Mouse (Mus musculus) R1 (cell line): ENCODE results near the gene Rbfox3.

Experiments used
- DNase-seq: peaks from one replicate; pipeline ENCODE4 v3.0.0-alpha.2; 2018; ENCODE audit warnings: low read depth, low spot score

Rbfox3 gene

DNA sequence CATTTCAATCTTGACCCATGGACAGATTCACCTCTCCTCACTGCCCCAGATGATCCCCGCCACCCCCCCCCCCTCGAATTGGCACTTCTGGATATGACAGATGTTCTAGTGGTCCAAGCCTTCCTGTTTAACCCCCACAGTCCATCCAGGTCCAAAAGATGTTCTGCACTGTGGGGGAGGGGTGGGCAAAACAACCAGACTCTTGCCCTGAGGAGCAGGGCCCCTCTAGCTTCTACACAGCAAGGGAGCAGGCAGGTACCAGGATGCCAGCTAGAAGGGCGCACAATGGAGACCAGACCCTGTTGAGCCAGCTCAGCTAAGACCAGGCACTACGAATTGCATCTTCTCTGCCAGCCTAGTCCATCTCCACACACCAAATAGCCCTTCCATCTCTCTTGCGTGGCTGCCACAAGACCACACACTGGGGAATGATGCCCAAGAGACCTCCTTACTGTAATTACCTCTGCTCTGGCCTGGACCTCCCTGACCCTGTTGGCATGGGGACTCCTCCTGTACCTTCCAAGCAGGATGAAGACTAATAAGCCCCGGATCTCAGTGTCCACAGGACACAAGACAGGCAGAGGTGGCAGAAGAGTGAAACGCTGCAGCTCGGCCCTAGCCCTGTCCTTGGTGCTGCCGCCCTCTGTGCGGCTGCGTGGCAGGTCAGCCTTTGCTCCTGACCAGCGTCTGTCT, 5.1 kb downstream of the Rbfox3 start:
- no peak for DNase-seq

DNA sequence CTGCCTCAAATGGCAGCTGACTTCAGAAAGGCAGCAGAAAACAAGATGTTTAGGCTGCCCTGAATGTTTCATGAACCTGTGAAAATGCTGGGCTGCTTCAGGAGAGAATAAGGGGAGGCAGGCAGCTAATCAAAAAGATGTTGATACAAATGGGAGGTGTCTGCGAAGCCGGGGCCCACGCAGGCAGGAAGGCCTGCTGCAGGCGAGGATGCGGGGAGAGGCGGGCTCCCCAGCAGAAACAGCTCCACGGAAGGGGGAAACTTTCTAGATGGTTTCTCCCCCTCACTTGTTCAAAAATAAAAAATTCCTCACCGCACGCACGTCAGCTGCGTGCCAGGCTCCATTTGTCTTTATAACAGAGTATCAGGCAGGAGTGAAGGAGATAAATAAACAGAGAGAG, 5.7 kb downstream of the Rbfox3 start:
- DNase-seq = no peak

DNA sequence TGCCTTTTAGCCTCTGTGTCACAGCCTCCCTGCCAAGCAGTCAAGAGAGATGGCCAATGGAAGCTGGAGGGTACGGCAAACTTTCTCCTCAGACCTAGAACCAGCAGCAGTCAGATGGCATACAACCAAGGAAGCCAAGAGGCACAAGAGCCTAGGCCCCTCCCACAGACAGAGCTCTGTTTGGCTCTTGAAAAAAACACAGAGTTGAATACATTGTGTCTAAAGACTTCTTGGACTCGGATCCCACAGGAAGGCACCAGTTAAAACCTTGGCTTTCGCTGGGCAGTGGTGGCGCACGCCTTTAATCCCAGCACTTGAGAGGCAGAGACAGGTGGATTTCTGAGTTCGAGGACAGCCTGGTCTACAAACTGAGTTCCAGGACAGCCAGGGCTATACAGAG, 7.1 kb downstream of the Rbfox3 start:
- no peak for DNase-seq

DNA sequence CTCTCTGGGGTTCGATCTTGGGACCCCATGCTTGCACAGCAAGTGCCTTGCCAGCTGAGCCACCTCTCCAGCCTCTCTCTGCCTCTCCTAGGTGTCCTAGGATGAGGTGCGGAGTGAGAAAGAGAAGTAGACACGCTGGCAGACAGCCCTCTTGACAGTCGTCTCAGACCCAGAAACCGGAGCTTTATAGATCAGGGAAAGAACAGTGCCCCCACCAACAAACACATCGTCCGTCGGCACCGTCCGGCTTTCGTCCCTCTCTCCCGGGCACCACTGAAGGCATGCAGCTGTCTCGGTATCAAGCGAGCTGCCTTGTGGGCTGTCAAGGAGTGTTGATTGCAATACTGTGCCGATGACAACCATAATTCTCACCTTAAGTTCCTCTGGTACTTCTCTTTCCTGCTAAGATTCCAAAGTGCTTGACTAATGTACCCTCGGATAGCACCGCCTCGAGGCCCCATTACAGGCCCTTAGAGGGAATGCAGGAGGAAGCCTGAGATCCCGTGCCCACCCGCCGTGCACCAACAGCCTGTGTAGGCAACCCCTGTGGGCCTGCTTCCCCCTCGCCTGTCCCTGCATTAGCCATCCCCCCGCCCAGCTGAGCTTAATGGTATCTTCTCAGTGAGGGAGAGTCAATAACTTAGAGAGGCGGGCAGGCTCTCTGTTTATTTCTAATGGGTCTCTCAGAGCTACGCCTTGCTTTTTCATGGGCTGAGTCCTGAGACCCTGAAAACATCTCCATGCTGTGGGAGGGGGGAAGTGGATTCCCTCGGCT, 11.4 kb downstream of the Rbfox3 start:
- DNase-seq = no peak

DNA sequence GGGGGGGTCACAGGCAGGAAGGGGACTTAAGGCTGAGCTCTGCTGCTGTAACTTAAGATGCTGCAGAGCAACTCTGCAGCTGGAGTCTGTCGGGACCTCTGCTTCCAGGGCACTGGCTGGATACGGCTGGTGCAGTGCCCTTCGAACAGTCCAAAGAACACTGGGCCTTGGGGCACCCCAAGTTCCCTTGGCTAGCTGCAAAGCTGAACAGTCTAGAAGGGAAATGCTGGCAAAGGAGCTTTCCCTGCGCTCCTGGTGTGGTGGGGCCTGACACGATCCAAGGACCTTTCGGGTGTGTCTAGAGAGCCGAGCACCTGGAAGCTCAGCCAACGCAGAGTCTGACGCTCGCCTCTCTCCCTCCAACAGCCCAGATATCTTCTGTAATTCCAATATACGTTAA, 12.8 kb downstream of the Rbfox3 start:
- DNase-seq = no peak

DNA sequence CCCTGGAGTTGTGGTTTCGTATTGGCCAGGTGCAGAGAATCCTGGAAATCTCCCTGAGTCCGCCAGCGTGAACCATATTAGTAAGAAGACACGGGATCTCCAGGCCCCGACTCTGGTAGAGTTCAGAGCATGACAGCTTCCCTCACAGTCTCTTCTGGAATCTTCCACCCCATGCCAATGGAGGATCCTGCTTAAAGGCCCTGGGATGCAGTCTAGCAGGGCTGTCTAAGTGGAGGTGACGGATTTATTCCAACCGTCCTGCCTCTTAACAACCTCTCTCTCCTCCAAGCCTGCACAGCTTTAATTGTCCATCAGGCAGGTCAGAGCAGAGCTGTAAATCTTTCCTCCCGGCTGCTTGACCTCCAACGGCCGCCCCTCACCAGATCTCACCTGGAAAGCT, 13.2 kb downstream of the Rbfox3 start:
- DNase-seq = no peak

DNA sequence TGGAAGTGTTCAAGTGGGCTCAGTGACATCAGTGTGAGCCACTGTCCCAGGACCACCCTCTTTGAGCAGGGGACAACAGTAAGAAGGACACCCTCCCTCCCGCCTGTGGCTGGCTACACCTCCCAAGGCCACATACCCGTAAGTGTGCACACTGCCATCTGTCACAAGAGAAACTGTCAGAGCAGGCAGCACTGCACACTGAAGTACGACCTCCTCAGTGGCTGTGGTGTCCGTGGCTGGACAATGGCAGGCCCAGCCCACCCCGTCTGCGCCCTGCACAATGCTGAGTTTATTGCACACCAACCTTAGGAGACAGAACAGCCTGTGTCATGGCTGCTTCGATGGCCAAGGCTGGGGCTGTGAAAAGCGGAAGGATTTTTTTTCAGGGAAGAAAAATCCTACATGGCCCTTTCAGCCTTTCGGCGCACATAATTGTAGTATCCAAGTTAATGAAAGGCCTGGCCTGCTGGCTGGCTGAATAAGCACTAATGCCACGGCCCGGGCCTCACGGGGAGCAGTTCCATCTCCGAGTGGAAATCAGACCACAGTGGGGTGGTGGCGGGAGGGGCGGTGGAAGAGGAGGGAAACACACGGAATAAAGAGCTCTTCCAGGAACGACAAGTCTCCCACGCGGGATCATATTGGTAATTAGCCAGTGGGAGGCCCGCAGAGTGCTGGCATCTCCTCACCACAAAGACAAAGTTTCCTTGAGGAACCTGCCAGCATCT, 14.1 kb downstream of the Rbfox3 start:
- DNase-seq = no peak

DNA sequence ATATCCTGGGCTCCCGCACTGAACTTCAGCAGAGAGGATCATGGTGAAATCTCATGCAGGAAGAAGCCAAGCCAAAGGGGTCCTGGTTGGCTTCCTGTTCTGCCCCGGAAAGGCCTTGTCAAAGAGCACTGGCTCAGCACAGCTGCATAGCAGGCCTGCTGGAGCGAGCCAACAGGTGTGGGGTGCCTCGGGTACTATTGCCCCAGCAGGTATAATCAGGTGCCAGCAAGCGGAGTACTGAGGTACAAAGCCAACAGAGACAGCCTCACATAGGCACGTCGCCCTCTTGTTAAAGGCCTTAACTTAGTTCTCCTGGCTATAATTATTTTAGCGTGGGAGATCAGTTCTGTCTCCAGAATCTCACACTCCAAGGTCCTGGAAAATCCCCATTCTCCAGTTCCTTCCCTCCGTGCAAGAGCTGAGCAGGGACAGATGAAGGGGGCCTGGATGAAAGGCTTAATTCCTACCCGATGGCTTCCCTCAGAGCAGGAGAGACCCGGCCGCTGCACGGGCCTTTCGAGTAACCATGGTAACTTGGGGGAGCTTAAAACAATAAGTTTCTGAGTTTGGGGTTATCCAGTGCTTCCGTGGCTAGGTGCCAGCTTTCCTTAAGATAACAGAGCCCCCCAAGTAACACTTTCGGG, 15.2 kb downstream of the Rbfox3 start:
- no peak for DNase-seq

DNA sequence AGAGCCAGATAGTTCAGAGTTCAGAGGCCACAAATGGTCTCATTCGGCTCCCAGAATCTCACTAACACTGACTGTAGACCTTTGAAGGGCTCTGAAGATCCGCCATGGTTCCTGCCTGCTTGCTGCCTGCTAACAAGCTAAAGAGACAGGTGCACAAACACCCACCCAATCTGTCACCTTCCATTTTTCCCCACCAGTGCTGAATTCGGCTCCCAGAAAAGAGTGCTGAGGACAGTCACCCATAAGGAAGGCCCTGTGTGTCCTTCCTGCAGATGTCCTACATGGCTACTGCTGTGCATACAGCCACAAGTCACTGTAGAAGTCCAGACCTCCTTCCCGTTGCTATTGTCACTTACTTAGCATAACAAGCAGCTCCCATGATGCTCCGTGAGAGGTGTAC, 16.6 kb downstream of the Rbfox3 start:
- no peak for DNase-seq

DNA sequence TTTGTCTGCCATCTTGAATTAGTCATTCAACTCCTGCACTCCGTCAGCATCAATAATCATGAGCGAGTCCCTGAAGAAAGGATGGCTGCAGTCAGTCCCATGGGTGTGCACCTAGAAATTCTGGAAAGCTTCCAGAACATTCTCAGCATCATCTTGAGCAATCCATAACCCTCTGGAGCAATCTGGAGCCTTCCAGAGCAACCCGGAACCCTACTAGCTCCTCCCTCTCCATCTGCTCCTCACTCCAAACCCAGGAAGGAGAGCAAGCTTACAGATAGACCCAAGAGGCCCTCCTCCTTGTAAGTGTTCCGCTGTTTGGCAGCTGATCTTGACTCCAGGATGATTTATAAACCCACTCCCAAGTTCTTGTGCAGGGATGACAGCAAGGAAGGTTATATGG, 17.2 kb downstream of the Rbfox3 start:
- no peak for DNase-seq

DNA sequence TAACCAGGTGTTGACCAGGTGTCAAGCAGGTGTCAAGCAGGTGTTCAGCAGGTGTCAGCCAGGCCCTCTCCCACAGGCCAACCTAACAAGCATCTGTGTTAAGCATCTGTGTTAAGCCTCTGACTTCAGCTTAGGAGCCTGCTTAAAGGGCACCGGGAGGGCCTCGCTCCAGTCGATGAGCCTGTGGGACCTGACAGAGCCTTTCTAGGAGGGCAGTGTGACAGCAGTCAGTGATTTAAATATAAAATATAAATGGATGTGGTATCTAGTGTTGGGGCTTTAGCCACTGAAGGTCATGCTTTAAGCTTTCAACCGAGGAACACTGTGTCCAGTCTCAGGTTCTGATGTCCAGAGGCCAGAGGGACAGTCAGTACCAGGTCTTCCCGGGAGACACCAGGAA, 18.5 kb downstream of the Rbfox3 start:
- DNase-seq = no peak

DNA sequence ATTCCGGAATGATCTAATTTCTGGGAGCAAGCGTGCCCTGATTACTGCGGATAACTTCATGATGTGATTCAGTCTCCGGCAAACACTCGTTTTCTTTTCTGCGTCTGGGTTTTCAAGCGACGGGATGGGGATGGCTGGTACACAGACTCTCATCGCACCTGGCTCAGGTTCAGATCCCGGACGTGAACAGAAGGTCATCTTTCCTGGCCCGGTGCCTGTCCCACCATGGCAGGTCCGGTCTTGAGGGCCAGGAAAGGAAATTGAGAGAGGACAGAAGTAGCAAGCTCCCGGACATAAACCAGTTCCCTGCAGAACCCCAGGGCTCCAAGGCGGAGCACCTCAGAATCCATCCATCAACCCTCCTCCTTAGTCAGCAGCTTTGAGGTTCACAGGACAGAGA, 19.9 kb downstream of the Rbfox3 start:
- no peak for DNase-seq

DNA sequence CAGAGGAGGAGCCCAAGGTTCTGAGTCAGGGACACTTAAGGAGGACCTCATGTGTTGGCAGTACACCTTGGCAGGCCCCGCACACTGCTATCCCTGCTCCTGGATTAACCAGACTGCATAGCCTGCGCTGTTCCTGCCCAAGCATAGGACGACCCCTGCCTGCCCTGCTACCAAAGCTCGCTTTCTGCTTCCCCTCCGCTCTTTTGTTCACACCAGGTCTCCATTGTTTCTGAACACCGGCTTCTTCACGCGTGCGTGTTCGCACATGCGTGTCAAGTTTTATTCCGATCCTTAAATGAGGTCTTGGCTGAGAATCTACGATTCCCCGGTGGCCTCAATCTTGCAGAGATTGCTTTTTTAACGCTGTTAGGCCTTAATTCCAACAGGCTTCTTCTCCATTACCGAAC, 20.4 kb downstream of the Rbfox3 start:
- no peak for DNase-seq

DNA sequence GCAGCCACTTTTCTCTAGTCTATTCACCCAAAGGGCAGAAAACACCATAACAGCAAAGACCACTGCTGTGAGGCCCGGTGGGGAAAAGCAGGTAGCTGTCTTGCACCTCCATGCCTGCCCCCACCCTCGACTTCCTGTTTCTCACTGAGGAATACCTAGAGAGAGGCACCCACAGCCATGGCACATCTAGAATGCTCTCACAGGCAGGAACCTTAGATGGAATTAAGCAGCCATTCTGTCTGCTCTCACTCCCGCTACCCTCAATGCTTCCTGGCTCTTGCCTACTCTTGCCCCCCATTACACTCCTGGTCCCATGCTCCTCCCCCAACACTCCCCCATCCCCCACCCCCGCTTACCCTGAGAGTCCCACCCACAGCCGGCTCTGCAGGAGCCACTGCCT, 20.9 kb downstream of the Rbfox3 start:
- no peak for DNase-seq

DNA sequence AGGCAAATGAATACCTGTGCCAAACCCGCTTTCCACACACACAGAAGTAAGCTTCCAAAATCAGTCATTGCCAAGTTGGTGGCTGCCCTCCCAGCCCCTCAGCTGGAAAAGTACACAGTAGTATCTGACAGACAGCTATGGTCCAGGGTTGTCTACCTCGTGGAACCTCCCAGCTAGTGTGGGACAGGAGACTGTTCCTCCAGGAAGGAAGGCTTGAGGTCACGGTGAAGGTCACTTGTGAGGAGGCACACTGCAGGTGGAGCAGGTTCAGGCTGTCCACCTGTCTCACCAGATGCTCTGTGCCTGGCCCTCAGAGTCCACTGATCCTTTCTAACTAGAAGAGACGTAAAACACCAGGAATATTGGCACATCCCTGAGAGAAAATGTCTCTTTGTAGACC, 21.9 kb downstream of the Rbfox3 start:
- no peak for DNase-seq

DNA sequence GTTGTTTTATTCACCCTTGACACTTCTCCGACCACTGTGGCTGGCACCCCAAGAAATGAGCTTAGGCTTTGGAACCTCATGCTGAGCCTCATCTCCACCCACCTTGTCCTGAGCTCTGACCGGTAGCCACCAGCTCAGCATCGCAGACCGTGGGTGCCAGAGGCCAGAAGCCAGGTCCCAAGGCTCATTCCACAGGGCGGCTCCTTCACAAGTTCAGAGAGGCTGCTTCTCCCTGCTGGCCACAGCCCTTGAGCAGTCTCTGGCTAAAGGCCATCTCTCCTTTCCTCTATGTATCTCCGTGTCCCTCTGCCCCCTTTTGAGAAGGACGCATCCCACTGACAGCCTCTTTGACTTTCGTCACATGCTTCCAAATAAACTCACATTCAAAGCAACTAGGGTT, 23.0 kb downstream of the Rbfox3 start:
- DNase-seq = no peak

DNA sequence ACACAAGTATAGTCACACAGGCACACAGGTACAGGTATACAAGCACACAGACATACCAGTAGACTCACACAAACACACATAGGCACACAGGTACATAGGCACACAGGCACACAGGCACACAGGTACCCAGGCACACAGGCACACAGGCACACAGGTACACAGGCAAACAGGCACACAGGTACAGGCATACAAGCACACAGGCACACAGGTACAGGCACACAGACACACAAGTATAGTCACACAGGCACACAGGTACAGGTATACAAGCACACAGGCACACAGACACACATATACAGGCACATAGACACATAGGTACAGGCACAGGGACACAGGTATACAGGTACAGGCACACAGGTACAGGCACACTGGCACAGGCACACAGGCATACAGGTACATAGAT, 24.2 kb downstream of the Rbfox3 start:
- no peak for DNase-seq

DNA sequence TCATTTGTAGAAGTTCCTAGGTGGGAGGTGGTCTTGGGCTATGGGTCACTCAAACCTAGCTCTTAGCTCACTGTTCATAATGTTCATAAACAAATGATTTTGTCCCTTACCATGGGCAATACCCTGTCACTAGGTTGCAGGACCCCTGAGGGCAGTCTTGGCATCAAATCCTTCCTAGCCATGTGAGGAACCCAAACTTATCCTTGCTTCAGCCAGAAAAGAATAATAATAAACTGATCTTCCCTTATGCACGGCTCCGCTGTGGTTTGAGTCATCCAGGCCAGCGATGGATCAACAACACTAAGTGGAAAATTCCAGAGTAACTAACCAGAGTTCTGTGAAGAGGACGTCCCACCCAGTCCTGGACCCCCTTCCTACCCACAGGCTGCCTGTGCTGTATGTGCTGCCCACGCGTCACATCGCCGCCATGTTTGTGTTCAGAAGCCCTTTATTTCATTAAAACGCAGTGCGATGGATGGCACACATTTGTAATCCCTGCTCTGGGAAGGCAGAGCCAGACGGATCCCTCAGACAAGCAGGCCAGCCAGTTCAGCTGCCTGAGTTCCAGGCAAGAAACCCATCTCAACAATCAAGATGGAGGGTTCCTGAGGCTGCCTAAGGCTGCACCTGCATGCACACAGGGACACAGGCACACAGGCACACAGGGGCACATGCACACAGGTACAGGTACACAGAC, 25.0 kb downstream of the Rbfox3 start:
- no peak for DNase-seq

DNA sequence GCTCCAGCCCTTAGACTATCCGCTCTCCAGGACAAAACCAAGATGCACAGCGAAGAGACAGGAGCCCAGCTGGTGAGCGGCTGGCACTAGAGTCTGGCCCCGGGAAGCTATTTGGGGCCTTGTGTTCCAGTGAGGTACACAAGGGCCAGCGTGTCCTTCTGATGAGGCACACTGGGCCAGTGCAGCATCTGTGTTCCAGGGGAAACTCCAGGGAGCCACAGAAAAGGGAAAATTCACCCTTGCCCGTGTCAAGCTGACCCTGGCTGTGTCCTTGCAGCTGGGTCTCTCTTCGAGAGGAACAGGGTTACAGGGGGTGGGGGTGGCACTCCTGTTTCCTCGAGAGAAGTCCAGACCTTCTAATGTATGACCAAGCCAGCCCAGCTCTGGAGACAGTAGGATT, 25.8 kb downstream of the Rbfox3 start:
- no peak for DNase-seq

DNA sequence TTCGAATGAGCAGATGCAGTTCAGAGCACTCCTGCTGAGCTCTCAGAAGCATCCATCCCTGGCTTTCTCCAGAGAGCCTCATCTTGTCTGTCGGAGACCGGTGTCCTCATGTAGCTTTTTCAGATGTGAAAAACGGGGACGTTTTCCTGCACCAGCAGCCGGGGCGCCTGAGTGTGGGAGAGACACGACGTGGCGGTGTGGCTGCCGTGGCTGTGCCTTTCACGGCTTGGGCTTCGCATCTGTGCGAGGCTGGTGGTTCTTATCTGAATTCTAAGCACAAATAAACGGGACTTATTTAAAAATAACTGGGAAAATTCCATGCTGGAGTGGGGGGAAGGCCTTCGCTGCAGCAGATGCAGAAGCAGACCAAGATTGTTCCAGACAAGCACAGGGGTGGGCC, 26.3 kb downstream of the Rbfox3 start:
- no peak for DNase-seq

DNA sequence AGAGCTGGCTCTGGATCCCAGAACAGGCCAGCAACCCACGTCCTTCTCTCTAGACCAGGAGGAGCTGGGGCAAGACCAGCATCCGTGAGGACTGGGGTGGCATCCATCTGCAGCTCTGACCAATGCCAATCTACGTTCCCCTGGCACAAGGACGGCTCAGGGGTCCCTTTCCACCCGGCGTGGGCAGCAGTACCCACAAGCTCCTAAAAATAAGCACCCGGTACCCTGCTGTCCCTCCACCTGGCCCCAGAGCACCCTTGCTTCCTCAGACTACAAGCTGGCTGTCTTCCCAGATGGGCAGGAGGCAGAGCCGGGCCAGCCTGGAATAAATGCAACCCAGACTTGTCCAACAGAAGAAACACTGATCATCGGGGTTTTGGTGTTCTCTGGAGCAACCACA, 28.3 kb downstream of the Rbfox3 start:
- DNase-seq = no peak
